Mouse (Mus musculus): Measurements from ENCODE around the gene Kdm6b. TPM values are rescaled to one million over a fixed set of nuclear protein-coding genes. Genes with fewer than 3 reads are reported as not detected.

The Kdm6b gene
- total and polyA plus RNA-seq, 3 experiments, result 0.66 to 7.2 (median 5.7) TPM

DNA sequence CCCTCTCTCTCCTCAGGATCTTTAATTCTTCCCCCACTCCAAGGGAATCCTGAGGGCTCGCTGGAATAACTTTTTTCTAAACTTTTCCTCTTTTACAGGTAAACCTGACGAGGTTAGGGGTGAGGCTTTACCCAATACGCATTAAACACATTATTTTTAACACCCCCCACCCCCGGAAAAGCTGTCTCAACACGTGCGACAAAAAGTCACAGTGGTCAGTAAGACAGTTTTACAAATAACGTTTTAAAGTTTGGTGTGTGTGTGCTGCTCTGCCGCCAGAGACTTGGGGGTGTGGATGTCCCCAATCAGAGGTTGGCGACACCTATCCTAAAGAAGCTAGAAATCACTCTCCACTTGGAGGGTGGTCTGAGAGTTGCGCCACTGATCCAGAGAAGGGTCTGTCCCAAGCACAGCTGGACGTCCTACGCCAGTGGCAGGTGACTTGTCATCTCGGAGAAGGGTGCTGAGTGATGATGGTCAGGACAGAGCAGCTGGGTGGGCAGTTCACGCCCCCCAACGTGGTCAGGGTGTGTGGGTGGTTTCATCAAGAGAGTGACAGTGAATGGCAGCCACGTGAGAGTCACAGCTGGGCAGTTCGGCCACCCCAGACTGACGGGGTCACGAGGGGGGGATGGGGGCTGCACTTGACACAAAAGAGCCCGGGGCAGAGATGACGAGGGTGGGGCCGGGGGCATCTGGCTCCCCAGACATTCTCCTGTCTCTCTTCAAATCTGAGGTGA lies 45.7 kb downstream of the Kdm6b start:
- peak overlapping the region; percentile 49 for H3K27ac ChIP-seq (ENCODE audit: insufficient read depth, low read depth)
- TF ChIP-seq KAT2A (IDR thresholded peaks at IDR 0.05; ENCODE audit: insufficient replicate concordance, low read length), result no peak
- 0 out of 2 replicates have a peak, but pooled peaks have one; percentile 26 for TF ChIP-seq HCFC1 (IDR thresholded peaks at IDR 0.05; ENCODE audit: low read depth, low read length)
- 0 out of 2 replicates have a peak, but pooled peaks have one; percentile 12 for TF ChIP-seq ELF1 (IDR thresholded peaks at IDR 0.05; ENCODE audit: low read depth, low read length)
- TF ChIP-seq SIN3A (IDR thresholded peaks at IDR 0.05; ENCODE audit: low read length), result peak; percentile 79
- TF ChIP-seq ETS1 (conservative IDR thresholded peaks at IDR 0.05; ENCODE audit: low read depth, low read length), result 0 out of 2 replicates have a peak, but pooled peaks have one; percentile 33
- TF ChIP-seq JUND (conservative IDR thresholded peaks at IDR 0.05; ENCODE audit: low read depth, low read length), result no peak
- peak; percentile 1; the same call in 1 of the 2 replicates for TF ChIP-seq CHD1 (IDR thresholded peaks at IDR 0.05; ENCODE audit: low read depth, low read length)
- peak; percentile 83 for TF ChIP-seq BHLHE40 (IDR thresholded peaks at IDR 0.05; ENCODE audit: low read depth, low read length)
- peak; percentile 44; the same call in 1 of the 2 replicates for TF ChIP-seq NELFE (IDR thresholded peaks at IDR 0.05; ENCODE audit: low read depth, low read length)
- peak; percentile 63; the same call in 1 of the 2 replicates for TF ChIP-seq MYC (IDR thresholded peaks at IDR 0.05; ENCODE audit: low read depth, low read length)
- peak; percentile 51 for TF ChIP-seq TCF12 (IDR thresholded peaks at IDR 0.05; ENCODE audit: low read depth, low read length)
- peak; percentile 53 for TF ChIP-seq MAX (IDR thresholded peaks at IDR 0.05; ENCODE audit: low read length)
- TF ChIP-seq MXI1 (IDR thresholded peaks at IDR 0.05; ENCODE audit: low read depth, low read length), result peak; percentile 83
- no peak for TF ChIP-seq JUN (IDR thresholded peaks at IDR 0.05; ENCODE audit: insufficient read depth, low read depth, low read length)
- H3K4me3 ChIP-seq (replicated peaks in 1 of 3; ENCODE audit: low read depth in 2 of 3, low read length in 2 of 3, poor library complexity in 1 of 3), result peak overlapping the region; percentile 76 to 84 (median 78)
- dilution Hi-C loops (cut with MboI; ENCODE audit: extremely low pct_ligation_motif_present, extremely low pct_unique_long_range_greater_than_20kb, low sequenced_read_pairs), result no loop called here
- H3K36me3 ChIP-seq (replicated peaks in 1 of 2; ENCODE audit: control insufficient read depth in 1 of 2, insufficient read depth in 1 of 2, low read length in 1 of 2), result peaks cover 5 to 39% of the 10 kb centered on the region in 2 experiments
- in situ Hi-C loops (cut with MboI; ENCODE audit: low pct_ligation_motif_present, low pct_unique_long_range_greater_than_20kb, low sequenced_read_pairs), result loop anchor here (5.0 kb wide), 2 partner anchors 35 to 100 kb away; no protein-coding TSS in a partner anchor
- peak overlapping the region; percentile 96 for H3K4me2 ChIP-seq (ENCODE audit: insufficient read depth, low read depth, poor library complexity, severe bottlenecking)
- peak overlapping the region; percentile 100 for H3K9ac ChIP-seq (ENCODE audit: insufficient read depth, low read depth)
- peak; percentile 43 for DNase-seq (ENCODE audit: extremely low read depth)
- H3K4me1 ChIP-seq (ENCODE audit: control insufficient read depth in 1 of 2, insufficient read depth in 2 of 2), result peaks cover 7 to 40% of the 10 kb centered on the region in 2 experiments
- H3K79me2 ChIP-seq (replicated peaks; ENCODE audit: control insufficient read depth, extremely low read depth, insufficient read depth, poor library complexity, severe bottlenecking), result peaks cover 3% of the 10 kb centered on the region; the same call in 1 of the 2 replicates
- no peaks in the 10 kb centered on the region for H3K9me3 ChIP-seq (replicated peaks; ENCODE audit: low read length)
- H3K27me3 ChIP-seq (replicated peaks), result no peaks in the 10 kb centered on the region

- Histone ChIP-seq H3K4me1 (ENCODE audit: control insufficient read depth in 1 of 2, insufficient read depth in 2 of 2) (peaks cover 7 to 43% of the 10 kb centered on the region in 2 experiments), H3K9me3 (replicated peaks; ENCODE audit: low read length) (no peaks in the 10 kb centered on the region), H3K27me3 (replicated peaks) (no peaks in the 10 kb centered on the region), H3K4me3 (replicated peaks in 1 of 3; ENCODE audit: low read depth in 2 of 3, low read length in 2 of 3, poor library complexity in 1 of 3) (peak overlapping the region; percentile 76 to 84 (median 78)), H3K27ac (ENCODE audit: insufficient read depth, low read depth) (peak overlapping the region; percentile 16; the same call in 1 of the 2 replicates), H3K4me2 (ENCODE audit: insufficient read depth, low read depth, poor library complexity, severe bottlenecking) (peak overlapping the region; percentile 96), H3K79me2 (replicated peaks; ENCODE audit: control insufficient read depth, extremely low read depth, insufficient read depth, poor library complexity, severe bottlenecking) (peaks cover 3% of the 10 kb centered on the region; the same call in 1 of the 2 replicates), H3K36me3 (replicated peaks in 1 of 2; ENCODE audit: control insufficient read depth in 1 of 2, insufficient read depth in 1 of 2, low read length in 1 of 2) (peaks cover 5 to 39% of the 10 kb centered on the region in 2 experiments), H3K9ac (ENCODE audit: insufficient read depth, low read depth) (peak overlapping the region; percentile 100)
- TF ChIP-seq MXI1 (IDR thresholded peaks at IDR 0.05; ENCODE audit: low read depth, low read length), result peak; percentile 20; the same call in 1 of the 2 replicates
- TF ChIP-seq TBP (conservative IDR thresholded peaks at IDR 0.05; ENCODE audit: low read depth, low read length), result peak; percentile 41; the same call in 1 of the 2 replicates
- TF ChIP-seq CHD2 (IDR thresholded peaks at IDR 0.05; ENCODE audit: low read length), result peak; percentile 95
- TF ChIP-seq JUND (conservative IDR thresholded peaks at IDR 0.05; ENCODE audit: low read depth, low read length), result no peak
- TF ChIP-seq USF1 (IDR thresholded peaks at IDR 0.05; ENCODE audit: low read depth, low read length), result no peak
- TF ChIP-seq SIN3A (IDR thresholded peaks at IDR 0.05; ENCODE audit: low read length), result peak; percentile 69; the same call in 1 of the 2 replicates
- TF ChIP-seq POLR2A (IDR thresholded peaks at IDR 0.05; ENCODE audit: low read depth, low read length), result no peak; the same call in none of the 2 replicates
- peak; percentile 24; the same call in 1 of the 2 replicates for TF ChIP-seq ETS1 (conservative IDR thresholded peaks at IDR 0.05; ENCODE audit: low read depth, low read length)
- TF ChIP-seq MEF2A (IDR thresholded peaks at IDR 0.05; ENCODE audit: borderline replicate concordance, low read depth, low read length), result 0 out of 2 replicates have a peak, but pooled peaks have one; percentile 8
- TF ChIP-seq MAZ (IDR thresholded peaks at IDR 0.05; ENCODE audit: low read depth, low read length), result 0 out of 2 replicates have a peak, but pooled peaks have one; percentile 21
- DNase-seq (ENCODE audit: extremely low read depth), result no peak
- dilution Hi-C loops (cut with MboI; ENCODE audit: extremely low pct_ligation_motif_present, extremely low pct_unique_long_range_greater_than_20kb, low sequenced_read_pairs), result no loop called here
- in situ Hi-C loops (cut with MboI; ENCODE audit: low pct_ligation_motif_present, low pct_unique_long_range_greater_than_20kb, low sequenced_read_pairs), result loop anchor here (5.0 kb wide), 2 partner anchors 35 to 100 kb away; no protein-coding TSS in a partner anchor
These were observed 46.4 kb downstream of the Kdm6b start for GRCm38 (mm10) chr11:69366855-69367615.
